Mouse (Mus musculus) heart, postnatal 36 days (tissue): Measurements from ENCODE around the gene Grhpr. TPM values are rescaled to one million over a fixed set of nuclear protein-coding genes. Genes with fewer than 3 reads are reported as not detected.
"Not testable (repeated sequence)": the region's sequence is repeated elsewhere in the genome, so short reads cannot be mapped to it uniquely, and the experiment has no call there.

ENCODE experiments used
- DNase-seq, 2 experiments: peaks; one replicate each; pipeline ENCODE4 v3.0.0; 2021 to 2022
- intact Hi-C: fragments of 180-260 bp; cut with DNase I; formaldehyde crosslinking; loops from one replicate; pipeline ENCODE4 v1.15.1; 2025
- total RNA-seq, 2 experiments: library from RNA; stranded (reverse); gene quantifications; 2 replicates each; pipeline ENCODE4 v1.2.3; 2021

Gene Grhpr
- total RNA-seq, 2 experiments from 2014 or later, result 36.9 to 41.9 TPM

GRCm38 (mm10) chr4:45012105-45012975 lies 31.1 kb downstream of the Grhpr start, which contains the start of gene Zbtb5:
TSS of gene Zbtb5 (minus strand) at chr4:45012412.
- intact Hi-C loops, result loop anchor here (5.0 to 10.0 kb wide), 2 partner anchors 520 to 842 kb away; partner anchors contain the start of gene Shb
- DNase-seq, result peak; percentile 96 to 97

- DNase-seq, result no peak
- intact Hi-C loops, result loop anchor here (5.0 to 10.0 kb wide), 2 partner anchors 519 to 842 kb away; partner anchors contain the start of gene Shb
Observed at GRCm38 (mm10) chr4:45013031-45013431, 31.8 kb downstream of the Grhpr start.

- no peak for DNase-seq
- intact Hi-C loops, result loop anchor here (5.0 to 10.0 kb wide), 2 partner anchors 519 to 841 kb away; partner anchors contain the start of gene Shb
Observed at GRCm38 (mm10) chr4:45013537-45013936, 32.3 kb downstream of the Grhpr start.

- DNase-seq, result peak; percentile 65 to 67
- intact Hi-C loops, result loop anchor here (1.0 to 10.0 kb wide), 5 partner anchors 82 to 1122 kb away; partner anchors contain the start of genes Ncbp1, Tomm5 and Tstd2
Observed at GRCm38 (mm10) chr4:45015615-45016014, 34.4 kb downstream of the Grhpr start.

GRCm38 (mm10) chr4:45018452-45018980 lies 37.3 kb downstream of the Grhpr start, which contains the start of gene Polr1e:
TSS of gene Polr1e (plus strand) at chr4:45018583.
- peak; percentile 93 to 94 for DNase-seq
- intact Hi-C loops, result loop anchor here (5.0 to 10.0 kb wide), 3 partner anchors 79 to 1119 kb away; partner anchors contain the start of genes Ncbp1 and Tstd2

GRCm38 (mm10) chr4:45019009-45019408 lies 37.8 kb downstream of the Grhpr start:
- no peak for DNase-seq
- intact Hi-C loops, result loop anchor here (5.0 to 10.0 kb wide), 3 partner anchors 78 to 1118 kb away; partner anchors contain the start of genes Ncbp1 and Tstd2

GRCm38 (mm10) chr4:45026459-45026858 lies 45.3 kb downstream of the Grhpr start:
- no peak for DNase-seq
- intact Hi-C loops, result no loop called here

- intact Hi-C loops, result no loop called here
- peak; percentile 34 to 35 for DNase-seq
Observed at GRCm38 (mm10) chr4:45032586-45032985, 51.4 kb downstream of the Grhpr start.

- intact Hi-C loops, result no loop called here
- no peak for DNase-seq
Observed at GRCm38 (mm10) chr4:45034693-45035628, 53.8 kb downstream of the Grhpr start.

GRCm38 (mm10) chr4:45036048-45036447 lies 54.9 kb downstream of the Grhpr start:
- no peak for DNase-seq
- intact Hi-C loops, result no loop called here

GRCm38 (mm10) chr4:45036571-45036970 lies 55.4 kb downstream of the Grhpr start:
- DNase-seq, result no peak
- intact Hi-C loops, result no loop called here

GRCm38 (mm10) chr4:45037455-45038410 lies 56.5 kb downstream of the Grhpr start:
- intact Hi-C loops, result no loop called here

GRCm38 (mm10) chr4:45038879-45039278 lies 57.7 kb downstream of the Grhpr start:
- DNase-seq, intact Hi-C loops: not testable (repeated sequence)

More at GRCm38 (mm10) chr4:45037455-45038410, 56.5 kb downstream of the Grhpr start:
- DNase-seq, result peak; percentile 52 to 53

GRCm38 (mm10) chr4:45039546-45039945 lies 58.4 kb downstream of the Grhpr start:
- intact Hi-C loops, DNase-seq: not testable (repeated sequence)

Other genes starting within 250 kb of the Grhpr start
- gene Zcchc7, start 225.5 kb upstream of the Grhpr start, total RNA-seq, result 10 to 100 TPM; 13.8 to 14.3 TPM
- 1 to 10 TPM; 6.0 to 6.1 TPM for gene Zbtb5, start 31.0 kb downstream of the Grhpr start, total RNA-seq
- gene Polr1e, start 37.2 kb downstream of the Grhpr start, total RNA-seq, result 10 to 100 TPM; 21.9 to 24.8 TPM
- gene Fbxo10, start 103.2 kb downstream of the Grhpr start, total RNA-seq, result 10 to 100 TPM; 10.4 to 12.0 TPM
- 100 to 1,000 TPM; 211 to 244 TPM for gene Tomm5, start 126.7 kb downstream of the Grhpr start, total RNA-seq
- gene Frmpd1, start 203.5 kb downstream of the Grhpr start, total RNA-seq, result under 1 TPM; 0.22 to 0.67 TPM